ENCODE assay signal across 26 mouse cellular contexts in genomic region chr8:26600127-26600526, GRCm38 (mm10).
"Had no signal": no experiment of that assay in that cellular context is flagged by ENCODE, and none has a peak within 500 bp of the region (broad histone marks: within the 10 kb centered on the region; RNA-seq: fewer than 3 reads in every experiment).

No protein-coding gene starts in this region.

- H3K9ac ChIP-seq: forebrain, embryonic 15.5 days; forebrain, postnatal 0 days; heart, embryonic 12.5 days; hindbrain, embryonic 12.5 days; hindbrain, embryonic 14.5 days; kidney, embryonic 15.5 days; limb, embryonic 13.5 days; limb, embryonic 15.5 days; liver, embryonic 12.5 days; liver, embryonic 14.5 days had no signal

- H3K4me3 ChIP-seq: forebrain, embryonic 15.5 days; heart, embryonic 10.5 days; heart, embryonic 12.5 days; hindbrain, embryonic 10.5 days; hindbrain, embryonic 12.5 days; kidney, embryonic 15.5 days; left cerebral cortex, adult 2 months; limb, embryonic 13.5 days; limb, embryonic 15.5 days; liver, embryonic 12.5 days had no signal

- H3K27me3 ChIP-seq: forebrain, embryonic 15.5 days; heart, embryonic 12.5 days; hindbrain, embryonic 12.5 days; liver, embryonic 12.5 days had no signal

- H3K4me1 ChIP-seq: forebrain, embryonic 15.5 days; heart, embryonic 10.5 days; liver, embryonic 12.5 days had no signal

- H3K4me2 ChIP-seq: forebrain, embryonic 15.5 days; heart, embryonic 12.5 days; hindbrain, embryonic 12.5 days; hindbrain, embryonic 14.5 days; kidney, embryonic 15.5 days; limb, embryonic 13.5 days; limb, embryonic 15.5 days; liver, embryonic 12.5 days had no signal

- DNase-seq: forebrain, postnatal 0 days; gastrocnemius, postnatal 14 days; heart, adult 18-20 months; heart, postnatal 10 days; heart, postnatal 4 days; kidney, adult 18-20 months; kidney, adult 9 months; kidney, postnatal 10 days; kidney, postnatal 25 days; kidney, postnatal 4 days; layer of hippocampus, adult 9-11 months; layer of hippocampus, postnatal 36 days had no signal

- H3K9me3 ChIP-seq: forebrain, embryonic 15.5 days; heart, embryonic 10.5 days; heart, embryonic 12.5 days; hindbrain, embryonic 10.5 days; hindbrain, embryonic 12.5 days; kidney, embryonic 15.5 days; limb, embryonic 13.5 days; limb, embryonic 15.5 days; liver, embryonic 12.5 days had no signal

- ATAC-seq: forebrain, embryonic 15.5 days; forebrain, postnatal 0 days; hindbrain, embryonic 16.5 days; inflammation-experienced regulatory T-cells, adult 6 months; liver, embryonic 12.5 days had no signal

- H3K27ac ChIP-seq: forebrain, embryonic 15.5 days; heart, embryonic 10.5 days; hindbrain, embryonic 10.5 days; hindbrain, embryonic 12.5 days; hindbrain, embryonic 14.5 days; kidney, embryonic 15.5 days; left cerebral cortex, adult 2 months; limb, embryonic 13.5 days; limb, embryonic 15.5 days; liver, embryonic 12.5 days; liver, embryonic 14.5 days had no signal

- H3K36me3 ChIP-seq: forebrain, embryonic 15.5 days; heart, embryonic 10.5 days; heart, embryonic 12.5 days; hindbrain, embryonic 10.5 days; hindbrain, embryonic 12.5 days; kidney, embryonic 15.5 days; limb, embryonic 13.5 days; limb, embryonic 15.5 days; liver, embryonic 12.5 days had no signal
